Mouse (Mus musculus) adrenal gland, adult 2 months (tissue): ENCODE results near the gene Trim17. TPM values are rescaled to one million over a fixed set of nuclear protein-coding genes. Genes with fewer than 3 reads are reported as not detected.
A peak's percentile ranks its signal among the peaks of the same experiment; 100 is the strongest.

Source experiments
- DNase-seq: peaks from one replicate; pipeline ENCODE4 v3.0.0; 2021
- polyA plus RNA-seq: library from polyadenylated mRNA; depleted of rRNA; stranded (reverse); fragments of >200 nt; gene quantifications from 2 replicates; pipeline ENCODE4 v1.2.3, GENCODE M21; 2012
- total RNA-seq, 2 experiments: library from RNA; stranded (reverse); gene quantifications; 2 replicates each; pipeline ENCODE4 v1.2.3; 2021

The Trim17 gene
- total and polyA plus RNA-seq, 3 experiments = 0.17 to 0.18 (median 0.17) TPM

DNA sequence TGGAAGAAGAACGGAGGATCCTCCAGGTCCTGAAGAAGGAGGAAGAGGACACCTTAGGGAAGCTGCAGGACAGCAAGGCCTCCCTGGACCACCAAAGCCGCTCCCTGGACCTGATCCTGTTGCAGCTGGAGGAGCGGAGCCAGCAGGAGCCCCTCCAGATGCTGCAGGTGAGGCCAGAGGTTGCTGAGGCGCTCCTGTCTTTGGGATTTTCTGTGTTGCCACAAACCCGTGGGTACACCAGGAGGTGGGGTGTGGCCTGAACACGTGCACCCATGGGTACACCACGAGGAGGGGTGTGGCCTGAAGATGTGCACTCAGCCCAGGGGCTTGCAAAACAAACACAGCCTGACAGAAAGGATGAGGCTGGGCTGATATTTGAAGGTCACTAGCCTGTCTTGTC lies 14.1 kb downstream of the Trim17 start:
- no peak for DNase-seq

DNA sequence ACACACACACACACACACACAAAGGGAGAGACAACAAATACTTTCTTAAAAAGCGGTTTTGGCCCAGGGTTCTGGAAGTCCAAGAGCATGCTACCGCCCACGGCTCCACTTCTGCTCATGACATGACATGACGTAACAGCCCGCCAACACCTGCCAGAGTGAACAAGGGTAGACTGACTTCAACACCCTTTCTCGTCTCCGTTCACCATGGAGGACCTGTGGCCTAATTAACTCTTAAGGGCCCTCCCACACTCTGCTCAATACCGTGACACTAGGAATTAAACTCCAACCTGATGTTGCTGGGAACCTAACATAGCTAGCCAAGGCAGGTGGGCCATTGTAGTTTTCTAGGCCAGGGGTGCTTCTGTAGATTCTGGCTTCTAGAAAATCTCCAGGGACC lies 14.5 kb downstream of the Trim17 start:
- DNase-seq = no peak

DNA sequence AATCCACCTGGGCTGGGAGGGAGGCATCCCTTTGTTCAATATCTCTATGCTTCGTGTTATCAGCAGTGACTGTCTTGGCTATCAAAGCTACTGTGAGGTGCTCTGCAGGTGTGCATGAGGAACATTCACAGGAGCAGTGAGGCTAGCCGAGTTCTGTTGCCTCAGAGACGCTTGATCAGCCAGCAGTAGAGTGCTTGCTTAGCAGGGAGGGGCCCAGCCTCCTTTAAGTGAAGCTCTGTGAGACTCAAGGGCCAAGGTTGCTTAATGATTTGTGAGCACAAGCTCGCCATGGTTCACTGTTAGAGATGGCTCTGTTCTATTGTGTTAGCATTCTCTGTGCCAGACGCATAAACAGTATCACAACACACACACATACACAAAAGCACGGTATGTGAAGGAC lies 15.2 kb downstream of the Trim17 start:
- no peak for DNase-seq

DNA sequence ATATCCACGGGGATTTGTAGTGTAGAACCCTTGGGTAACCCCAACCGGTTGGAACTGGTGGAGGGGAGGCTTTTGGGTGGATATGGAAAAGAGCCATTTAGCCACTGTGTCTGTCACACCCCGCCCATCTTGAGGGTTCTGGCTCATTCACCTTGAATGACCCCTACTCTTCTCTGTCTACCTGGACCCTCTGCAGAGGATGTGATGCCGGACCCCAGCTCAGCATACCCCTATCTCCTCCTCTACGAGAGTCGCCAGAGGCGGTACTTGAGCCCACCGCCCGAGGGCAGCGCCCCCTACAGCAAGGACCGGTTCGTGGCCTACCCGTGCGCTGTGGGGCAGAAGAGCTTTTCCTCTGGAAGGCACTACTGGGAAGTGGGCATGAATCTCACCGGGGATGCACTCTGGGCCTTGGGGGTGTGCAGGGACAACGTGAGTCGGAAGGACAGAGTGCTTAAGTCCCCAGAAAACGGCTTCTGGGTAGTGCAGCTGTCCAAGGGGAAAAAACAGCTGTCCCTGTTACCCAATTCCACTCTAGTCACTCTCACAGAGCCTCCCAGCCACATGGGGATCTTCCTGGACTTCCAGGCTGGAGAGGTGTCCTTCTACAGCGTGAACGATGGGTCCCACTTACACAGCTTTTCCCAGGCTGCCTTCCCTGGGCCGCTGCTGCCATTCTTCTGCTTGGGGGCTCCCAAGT lies 16.5 kb downstream of the Trim17 start:
- no peak for DNase-seq

DNA sequence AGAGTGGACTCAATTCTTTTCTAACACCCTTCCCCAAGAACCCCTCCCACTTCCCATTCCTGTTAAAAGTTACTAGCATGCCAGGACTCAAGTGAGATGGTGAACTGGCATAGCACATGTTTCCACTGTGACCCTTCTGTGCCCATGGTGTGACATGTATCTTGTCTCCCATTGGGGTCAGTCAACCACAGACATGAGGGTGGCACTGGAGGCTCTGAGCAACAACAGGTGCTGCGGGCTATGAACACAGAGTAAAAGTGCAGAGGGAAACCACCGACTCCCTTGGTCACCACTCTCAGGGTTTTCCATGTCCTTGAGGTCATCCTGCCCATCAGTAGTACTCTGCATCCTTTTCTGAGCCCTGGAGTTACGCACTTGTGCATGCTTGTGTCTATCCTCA lies 17.3 kb downstream of the Trim17 start:
- no peak for DNase-seq

DNA sequence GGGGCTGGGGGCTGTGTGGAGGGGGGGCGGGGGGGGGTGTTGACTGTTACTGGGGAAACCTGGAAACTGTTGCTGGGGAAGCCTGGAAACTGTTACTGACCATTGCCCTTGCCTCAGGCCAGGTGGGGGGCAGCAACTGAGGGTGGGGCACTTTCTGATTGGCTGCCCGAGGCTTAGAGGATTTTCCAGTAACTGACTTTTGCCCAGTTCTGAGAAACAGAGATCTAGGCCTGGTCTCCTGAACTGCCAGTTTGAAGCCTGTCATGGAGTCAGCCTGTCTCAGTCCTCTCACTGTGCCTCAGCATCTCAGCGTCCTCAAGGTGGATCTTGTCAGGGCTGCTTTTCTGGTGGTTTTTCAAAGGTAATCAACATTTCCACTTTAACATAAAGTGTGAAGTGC lies 19.9 kb downstream of the Trim17 start:
- DNase-seq = no peak

DNA sequence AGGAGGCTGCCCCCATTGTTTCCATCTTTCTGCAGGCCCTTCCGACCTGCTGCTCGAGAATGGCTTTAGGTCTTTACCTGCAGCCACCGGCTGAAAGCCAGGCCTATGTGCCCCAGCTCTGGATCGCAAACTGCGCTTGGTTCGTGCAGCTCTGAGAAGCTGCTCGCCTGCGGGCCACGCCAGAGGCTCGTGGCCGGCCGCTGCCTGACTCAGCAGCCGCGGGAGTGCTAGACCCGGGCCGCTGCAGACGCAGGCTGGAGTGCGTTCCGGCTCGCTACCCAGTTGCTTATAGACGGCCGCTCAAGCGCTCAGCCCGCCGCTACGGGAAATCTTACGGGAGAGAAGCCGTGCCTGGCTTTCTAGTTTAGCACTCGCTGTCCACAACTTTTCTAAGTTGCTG lies 22.7 kb downstream of the Trim17 start:
- peak; percentile 66 for DNase-seq

DNA sequence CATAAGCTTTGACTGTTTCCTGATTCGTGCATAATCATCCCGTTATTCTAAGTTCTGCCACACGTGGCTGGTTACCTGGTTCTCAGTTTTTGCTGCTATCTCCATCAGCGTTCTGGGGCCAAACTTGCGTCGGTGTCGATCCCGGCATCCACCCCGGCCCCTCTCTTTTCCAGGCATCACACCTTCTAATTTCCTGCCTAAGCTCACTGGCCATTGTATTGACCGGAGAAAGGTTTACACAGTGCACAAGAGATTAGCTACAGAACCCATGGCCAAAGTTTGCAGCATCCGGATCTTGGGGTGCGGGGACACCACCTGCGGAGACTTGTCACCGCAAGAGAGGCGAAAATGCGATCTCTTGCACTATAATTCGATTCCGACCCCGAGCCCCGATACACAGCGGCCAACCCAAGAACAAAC lies 23.1 kb downstream of the Trim17 start:
- peak; percentile 36 for DNase-seq

DNA sequence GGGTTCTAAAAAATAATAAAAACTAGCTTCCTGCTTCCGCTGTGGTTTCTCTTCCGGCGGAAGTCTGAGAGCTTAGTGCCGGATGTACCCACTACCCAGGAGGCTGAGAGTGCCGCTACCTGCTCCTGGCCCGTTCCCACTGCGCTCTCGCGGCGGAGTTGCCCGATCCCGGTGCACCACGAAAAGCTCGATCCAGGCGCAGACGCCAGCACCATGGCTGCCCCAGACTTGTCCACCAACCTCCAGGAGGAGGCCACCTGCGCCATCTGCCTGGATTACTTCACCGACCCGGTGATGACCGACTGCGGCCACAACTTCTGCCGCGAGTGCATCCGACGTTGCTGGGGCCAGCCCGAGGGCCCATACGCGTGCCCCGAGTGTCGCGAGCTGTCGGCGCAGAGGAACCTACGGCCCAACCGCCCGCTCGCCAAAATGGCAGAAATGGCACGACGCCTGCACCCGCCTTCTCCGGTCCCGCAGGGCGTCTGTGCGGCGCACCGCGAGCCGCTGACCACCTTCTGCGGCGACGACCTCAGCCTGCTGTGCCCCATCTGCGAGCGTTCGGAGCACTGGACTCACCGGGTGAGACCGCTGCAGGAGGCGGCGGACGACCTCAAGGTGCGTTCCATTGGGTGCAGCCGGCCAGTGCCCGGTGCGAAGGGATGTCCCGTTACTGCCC lies 23.7 kb downstream of the Trim17 start, which contains the start of gene Trim11:
Gene Trim11, plus strand, starts transcription at position 67 of the 679 bp plus-strand sequence.
- DNase-seq = peak; percentile 80

DNA sequence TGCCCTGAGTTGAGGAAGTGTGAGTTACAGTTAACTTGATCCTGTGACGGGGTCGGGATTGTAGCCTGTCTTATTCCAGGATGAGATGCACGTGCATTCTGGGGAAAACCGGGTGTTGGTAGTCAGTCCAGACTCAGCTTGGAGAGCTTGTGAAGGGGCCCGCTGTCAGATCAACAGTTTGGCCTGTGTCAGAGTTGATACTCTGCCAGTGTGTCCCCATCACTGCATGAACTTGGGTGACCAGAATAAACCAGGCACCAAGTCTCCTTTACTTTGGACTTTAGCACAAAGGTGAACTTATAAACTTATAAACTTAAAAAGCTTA lies 24.2 kb downstream of the Trim17 start:
- no peak for DNase-seq

DNA sequence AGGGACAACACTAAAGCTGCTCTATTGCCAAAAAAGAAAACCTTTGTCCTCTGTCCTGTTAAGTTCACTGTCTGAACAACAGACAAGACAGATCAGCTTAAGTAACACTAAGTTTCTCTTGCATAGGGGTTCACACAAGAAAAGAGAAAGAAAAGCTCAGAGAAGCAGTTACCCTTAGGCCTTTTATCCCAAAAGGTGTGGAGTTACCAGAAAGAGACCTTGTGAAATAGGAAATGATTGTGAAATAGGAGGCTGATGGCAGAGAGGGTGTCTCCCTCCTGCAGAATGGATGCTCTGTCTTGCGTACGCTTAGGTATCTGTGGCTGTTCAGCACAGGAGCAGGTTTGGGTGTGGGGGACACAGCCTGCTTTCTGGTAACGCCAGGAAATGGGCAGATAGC lies 24.7 kb downstream of the Trim17 start:
- no peak for DNase-seq

DNA sequence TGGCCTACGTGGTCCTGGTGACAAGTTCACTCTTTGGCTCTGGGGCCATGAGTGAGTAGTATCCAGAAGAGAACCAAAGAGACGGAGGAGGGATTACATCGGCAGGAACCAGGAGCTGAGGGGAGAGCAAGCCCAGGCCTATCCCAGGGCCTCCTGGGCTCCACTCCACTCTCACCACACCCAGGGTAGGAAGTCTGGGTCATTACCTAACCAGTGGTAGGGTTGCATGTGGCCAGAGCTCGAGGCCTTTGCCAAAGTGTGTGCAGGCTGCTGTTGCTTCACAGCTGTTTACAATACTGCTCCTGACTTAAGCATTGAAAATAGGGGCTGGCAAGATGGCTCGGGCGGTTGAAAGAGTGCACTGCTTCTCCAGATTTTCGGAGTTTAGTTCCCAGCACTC lies 25.2 kb downstream of the Trim17 start:
- DNase-seq = peak; percentile 54

DNA sequence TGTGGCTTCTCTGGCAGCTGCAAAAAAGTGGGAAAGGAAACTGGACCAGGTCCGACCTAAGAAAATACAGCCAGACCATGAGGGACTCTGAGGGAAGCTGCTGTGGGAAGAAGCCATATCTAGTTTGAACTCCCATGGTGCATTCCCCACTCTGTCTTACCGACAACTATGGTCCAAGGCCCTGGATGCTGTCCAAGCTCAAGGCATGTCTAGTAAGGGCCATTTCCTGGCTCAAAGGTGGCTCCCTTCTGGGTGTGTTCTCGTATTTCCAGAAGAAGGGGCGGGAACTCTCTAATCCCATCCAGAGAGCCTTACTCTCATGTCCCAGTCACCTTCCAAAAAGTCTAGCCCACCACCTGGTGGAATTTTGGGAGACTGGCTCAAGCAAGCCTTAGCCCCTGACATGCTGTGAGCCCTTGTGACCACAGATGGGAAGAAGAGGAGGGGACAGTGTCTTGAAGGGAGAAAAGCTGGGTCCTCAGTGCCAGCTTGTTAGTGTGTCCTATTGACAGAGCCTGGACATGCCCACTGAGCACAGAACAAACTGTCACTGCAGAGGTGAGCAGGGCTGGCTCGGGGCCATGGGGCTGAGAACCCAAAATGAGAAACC lies 26.0 kb downstream of the Trim17 start:
- no peak for DNase-seq

DNA sequence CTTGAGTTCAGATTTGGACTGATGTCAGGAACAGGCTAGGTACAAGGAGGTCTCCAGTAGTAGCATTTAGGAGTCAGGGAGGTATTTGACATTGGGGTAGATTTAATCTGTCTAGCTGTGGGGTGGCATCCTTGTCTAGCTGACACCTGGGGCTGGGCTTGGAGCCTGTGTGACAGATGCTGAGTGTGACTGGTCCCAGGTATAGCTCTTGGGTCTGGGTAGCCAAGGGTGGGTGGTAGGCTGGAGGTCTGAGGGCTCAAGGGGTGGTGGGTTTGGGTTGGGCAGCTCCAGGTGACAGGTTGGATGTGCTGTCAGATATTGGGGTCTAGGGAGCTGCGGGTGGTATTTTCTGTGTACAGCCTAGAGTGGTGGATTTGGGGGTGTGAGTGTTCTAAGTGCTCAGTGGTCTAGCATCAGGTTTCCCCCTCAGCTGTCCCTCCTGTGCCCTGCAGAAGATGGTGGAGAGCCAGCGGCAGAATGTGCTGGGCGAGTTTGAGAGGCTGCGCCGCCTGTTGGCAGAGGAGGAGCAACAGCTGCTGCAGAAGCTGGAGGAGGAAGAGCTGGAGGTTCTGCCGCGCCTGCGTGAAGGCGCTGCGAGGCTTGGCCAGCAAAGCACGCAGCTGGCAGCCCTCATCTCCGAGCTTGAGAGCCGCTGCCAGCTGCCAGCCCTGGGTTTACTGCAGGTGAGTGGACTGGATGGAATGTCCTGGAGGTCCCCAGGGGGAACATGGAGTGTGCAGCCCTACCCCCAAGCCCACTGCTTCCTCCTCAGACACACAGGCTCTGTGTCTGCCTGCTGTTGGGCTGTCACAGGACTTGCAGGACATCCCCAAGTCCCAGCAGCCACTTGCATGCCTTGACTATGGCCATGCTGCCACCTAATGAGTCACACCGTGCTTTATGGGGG lies 27.3 kb downstream of the Trim17 start:
- peak; percentile 56 for DNase-seq

DNA sequence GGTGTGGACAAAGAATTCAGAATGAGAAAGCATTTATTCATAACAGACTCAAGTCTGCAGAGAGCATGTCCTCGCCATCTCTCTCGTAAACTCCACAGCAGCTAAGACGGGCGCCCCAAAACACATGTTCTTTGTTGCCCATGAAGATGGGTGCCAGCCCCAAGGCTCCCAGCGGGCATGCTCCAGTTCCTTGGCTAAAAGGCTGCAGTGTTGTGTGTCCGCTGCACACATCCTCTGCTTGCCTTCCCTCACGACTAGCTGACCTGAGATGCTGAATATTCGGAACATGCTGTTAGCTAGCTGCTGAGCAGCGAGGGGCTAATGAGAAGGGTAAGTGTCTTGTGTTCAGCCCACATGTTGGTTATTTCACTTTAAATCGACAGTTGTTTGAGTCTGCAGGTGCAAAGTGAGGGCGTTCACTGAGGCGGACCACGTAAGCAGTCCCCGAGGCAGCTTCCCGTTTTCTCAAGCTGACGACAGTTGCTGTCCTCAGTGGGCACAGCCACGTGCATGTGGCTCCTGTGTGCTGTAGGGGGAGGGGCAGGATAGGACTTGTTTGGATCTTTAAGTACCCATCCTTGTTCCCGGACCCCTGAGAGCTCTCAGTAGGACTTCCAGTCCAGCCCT lies 28.1 kb downstream of the Trim17 start:
- no peak for DNase-seq

DNA sequence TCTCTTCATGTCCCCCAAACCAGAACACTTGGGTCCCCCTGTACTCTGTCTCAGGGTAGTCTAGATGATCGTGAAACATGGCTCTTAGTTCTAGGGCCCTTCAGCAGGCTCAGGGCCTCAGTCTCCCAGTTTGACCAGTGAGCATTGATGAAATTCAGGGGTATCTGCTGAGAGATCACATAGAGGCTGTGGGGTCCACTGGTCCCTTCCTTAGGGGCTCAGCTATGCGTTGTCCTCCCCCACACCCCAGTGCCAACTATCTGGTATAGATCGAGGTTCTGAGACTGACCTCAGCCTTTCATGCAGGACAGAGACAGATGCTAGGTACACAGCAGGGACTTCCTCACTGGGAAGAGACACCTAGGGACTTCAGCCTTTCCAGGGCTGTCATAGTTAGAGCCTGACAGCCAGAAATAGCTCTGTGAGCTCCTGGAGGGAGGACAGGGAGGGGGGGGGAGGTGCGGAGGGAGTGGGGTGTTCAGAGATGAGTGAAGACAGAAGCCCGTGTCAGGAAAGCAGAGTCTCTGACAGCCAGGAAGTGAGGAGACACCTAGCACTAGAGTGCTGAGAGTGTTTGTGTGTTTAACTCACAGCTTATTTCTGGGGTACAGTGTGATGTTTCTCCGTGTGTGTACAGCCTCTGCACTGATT lies 29.3 kb downstream of the Trim17 start:
- DNase-seq = no peak

DNA sequence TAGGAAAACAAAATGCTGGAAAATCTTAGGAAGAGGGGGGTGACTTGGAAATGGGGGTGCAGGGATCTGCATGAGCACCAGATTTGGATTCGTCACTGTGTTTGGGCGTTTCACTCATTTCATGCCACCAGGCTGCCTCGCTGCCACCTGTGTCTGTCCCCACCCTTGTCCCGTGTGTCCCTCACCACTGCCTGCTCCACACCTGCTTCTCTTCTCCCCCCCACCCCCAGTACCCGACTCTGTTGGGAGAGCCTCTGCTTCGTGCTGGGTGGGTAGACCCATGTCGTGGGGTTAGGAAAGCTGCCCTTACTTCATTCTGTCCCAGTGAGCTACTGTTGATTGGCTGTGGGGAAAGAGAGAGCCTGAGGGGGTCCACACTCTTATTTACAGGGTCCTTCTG lies 30.2 kb downstream of the Trim17 start:
- no peak for DNase-seq

DNA sequence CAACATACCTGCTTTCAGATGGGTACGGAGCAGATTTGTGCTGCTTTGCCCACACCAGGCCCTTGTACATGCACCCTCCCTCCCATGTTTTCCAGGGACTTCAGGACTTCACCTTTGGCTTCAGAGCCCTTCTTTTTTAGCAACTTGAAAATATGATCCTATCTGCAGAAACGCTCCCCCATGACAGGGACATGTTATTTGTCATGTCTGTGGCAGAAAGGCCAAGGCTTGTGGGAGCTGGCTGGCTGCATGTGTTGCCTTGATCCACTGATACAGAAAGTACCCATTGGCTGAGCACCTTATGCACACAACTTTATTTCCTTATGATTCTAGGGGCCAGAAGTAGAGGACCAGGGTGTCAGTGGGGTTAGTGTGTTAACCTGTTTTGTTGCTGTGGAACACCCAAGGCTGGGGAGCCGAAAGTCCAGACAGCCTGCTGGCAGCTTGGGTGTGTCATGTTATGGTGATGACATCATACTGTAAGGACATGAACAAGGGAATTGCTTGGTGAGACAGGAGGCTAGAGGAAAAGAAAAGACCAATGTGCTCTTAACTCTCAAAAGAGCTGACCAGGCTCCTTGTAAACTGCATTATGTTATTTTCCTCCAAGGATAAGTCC lies 30.9 kb downstream of the Trim17 start:
- DNase-seq = peak; percentile 85

DNA sequence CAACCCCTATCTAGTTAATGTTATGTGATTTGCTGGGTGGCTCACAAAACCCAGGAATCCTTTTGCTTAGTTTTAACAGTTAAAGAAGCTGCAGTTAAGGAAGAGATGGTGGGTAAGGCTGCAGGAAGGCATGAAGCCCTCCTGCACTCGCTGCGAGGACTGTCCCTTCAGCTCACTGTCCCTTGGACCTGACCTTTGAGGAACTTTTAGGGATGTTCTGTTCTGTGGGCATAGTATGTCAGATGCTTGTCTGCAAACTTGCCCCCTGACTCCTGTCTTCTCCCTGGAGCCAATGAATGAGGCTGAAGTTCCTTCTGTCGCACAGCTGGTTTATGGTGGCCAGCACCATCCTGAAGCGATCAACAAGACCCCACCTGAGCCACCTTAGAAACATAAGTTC lies 34.7 kb downstream of the Trim17 start:
- DNase-seq = no peak

DNA sequence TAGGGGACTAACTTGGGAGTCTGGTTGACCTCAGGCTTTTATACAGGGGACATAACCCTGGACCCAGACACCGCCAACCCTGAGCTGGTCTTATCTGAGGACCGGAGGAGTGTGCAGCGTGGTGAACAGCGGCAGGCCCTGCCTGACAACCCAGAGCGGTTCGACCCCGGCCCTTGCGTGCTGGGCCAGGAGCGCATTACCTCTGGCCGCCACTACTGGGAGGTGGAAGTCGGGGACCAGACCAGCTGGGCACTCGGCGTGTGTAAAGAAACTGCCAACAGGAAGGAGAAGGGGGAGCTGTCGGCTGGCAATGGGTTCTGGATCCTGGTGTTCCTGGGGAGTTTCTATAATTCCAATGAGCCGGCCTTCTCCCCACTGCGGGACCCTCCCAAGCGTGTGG lies 35.7 kb downstream of the Trim17 start:
- no peak for DNase-seq

DNA sequence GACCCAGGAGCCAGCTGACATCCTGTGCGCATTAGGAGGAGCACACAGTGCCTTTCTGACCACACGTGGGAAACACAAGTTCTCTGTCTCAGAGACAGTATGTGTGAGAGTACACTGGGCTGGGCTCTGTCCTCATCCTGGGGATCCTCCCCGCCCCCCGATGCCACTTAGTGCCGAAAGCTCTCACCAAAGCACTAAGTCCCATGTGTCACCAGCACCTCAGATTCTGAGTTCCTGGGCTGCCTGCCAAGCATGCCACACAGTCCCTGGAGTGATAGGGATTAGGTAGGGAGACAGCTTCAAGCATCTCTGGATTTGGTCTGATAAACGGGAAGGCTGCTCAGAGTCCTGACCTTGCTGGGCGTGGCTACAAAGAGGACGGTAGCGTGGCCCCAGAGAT lies 36.3 kb downstream of the Trim17 start:
- no peak for DNase-seq
